Comparison of ENCODE assay signal across 9 mouse cellular contexts in genomic region chr10:79664131-79664665, GRCm38 (mm10). TPM values are rescaled to one million over a fixed set of nuclear protein-coding genes. Genes with fewer than 3 reads are reported as not detected.
DNase-seq lines count a peak whose midpoint lies in the region; ATAC-seq and TF ChIP-seq lines count a peak whose summit lies in the region.
"Had no signal": no experiment of that assay in that cellular context is flagged by ENCODE, and none has a peak within 500 bp of the region (broad histone marks: within the 10 kb centered on the region; RNA-seq: fewer than 3 reads in every experiment).

Gene Madcam1 (plus strand): TSS chr10:79664559.

- peak; percentile 65 for TF ChIP-seq CTCF in lung, adult 2 months (IDR thresholded peaks at IDR 0.05; ENCODE audit: insufficient read depth, low read length)

- peak; percentile 14; the same call in 1 of the 2 replicates for ATAC-seq in forebrain, embryonic 14.5 days
- peak; percentile 38 for ATAC-seq in kidney, embryonic 15.5 days (replicated peaks; ENCODE audit: low FRiP score)

- no peaks in the 10 kb centered on the region for H3K27me3 ChIP-seq in forebrain, embryonic 14.5 days (replicated peaks; ENCODE audit: control insufficient read depth, insufficient read depth, low read length)
- H3K27me3 ChIP-seq in kidney, embryonic 15.5 days, result no peaks in the 10 kb centered on the region

- DNase-seq in right cerebral cortex, adult 18-20 months, result peak; percentile 60
- no peak for DNase-seq in right cerebral cortex, postnatal 36 days (ENCODE audit: low spot score in 2 of 2)
- DNase-seq in c-Kit-positive CD71-positive TER-119-negative erythroid progenitor cells, embryonic 14.5 days (ENCODE audit: low read depth), result peak; percentile 55
- peak; percentile 65 for DNase-seq in forebrain, embryonic 14.5 days (ENCODE audit: low spot score)
- peak; percentile 72 for DNase-seq in lung, adult 2 months
- peak; percentile 80 for DNase-seq in retina, postnatal 1 day
- peak; percentile 88 for DNase-seq in thymus, postnatal 4 days

- no peak for TF ChIP-seq POLR2A in lung, adult 2 months (IDR thresholded peaks at IDR 0.05; ENCODE audit: borderline replicate concordance, extremely low read depth, low read depth, low read length)

- H3K9ac ChIP-seq in forebrain, embryonic 14.5 days (ENCODE audit: low read length), result no peak within 1 kb of the TSS
- H3K9ac ChIP-seq in kidney, embryonic 15.5 days, result no peak within 1 kb of the TSS

- 0 out of 2 replicates have a peak, but pooled peaks cover 3% of the 10 kb centered on the region for H3K4me1 ChIP-seq in forebrain, embryonic 14.5 days (ENCODE audit: control insufficient read depth, insufficient read depth, low read length)
- H3K4me1 ChIP-seq in kidney, embryonic 15.5 days, result peaks cover 19% of the 10 kb centered on the region
- no peaks in the 10 kb centered on the region for H3K4me1 ChIP-seq in lung, adult 2 months (ENCODE audit: control insufficient read depth, insufficient read depth, low read length)

- WGBS in forebrain, embryonic 14.5 days, result 6% methylated on average over 13 of the region's 13 CpGs
- WGBS in kidney, embryonic 15.5 days, result 9% methylated on average over 13 of the region's 13 CpGs
- WGBS in lung, adult 2 months, result 15% methylated on average over 13 of the region's 13 CpGs

- H3K27ac ChIP-seq in forebrain, embryonic 14.5 days (ENCODE audit: low read depth, low read length), result no peak within 1 kb of the TSS
- H3K27ac ChIP-seq in kidney, embryonic 15.5 days, result no peak within 1 kb of the TSS

- H3K9me3 ChIP-seq in forebrain, embryonic 14.5 days (replicated peaks; ENCODE audit: control insufficient read depth, low read length), result no peaks in the 10 kb centered on the region
- no peaks in the 10 kb centered on the region for H3K9me3 ChIP-seq in kidney, embryonic 15.5 days (replicated peaks)
- H3K9me3 ChIP-seq: megakaryocyte, embryonic 14.5 days had no signal

- no peak within 1 kb of the TSS for H3K4me2 ChIP-seq in forebrain, embryonic 14.5 days (ENCODE audit: low read length)
- H3K4me2 ChIP-seq in kidney, embryonic 15.5 days, result peak within 1 kb of the TSS; percentile 14; the same call in 1 of the 2 replicates

- H3K4me3 ChIP-seq in forebrain, embryonic 14.5 days (ENCODE audit: low read depth, low read length), result no peak within 1 kb of the TSS
- H3K4me3 ChIP-seq in kidney, embryonic 15.5 days (replicated peaks), result no peak within 1 kb of the TSS
- H3K4me3 ChIP-seq in lung, adult 2 months (replicated peaks; ENCODE audit: extremely low read depth, low read depth, low read length), result no peak within 1 kb of the TSS
- H3K4me3 ChIP-seq: megakaryocyte, embryonic 14.5 days had no signal

- H3K36me3 ChIP-seq in forebrain, embryonic 14.5 days (ENCODE audit: control insufficient read depth, insufficient read depth, low read length), result no peaks in the 10 kb centered on the region
- no peaks in the 10 kb centered on the region for H3K36me3 ChIP-seq in kidney, embryonic 15.5 days

RNA-seq across cellular contexts. Expression of gene Madcam1, which starts in this region (rescaled TPM):
- 1.1 and 1.2 TPM in 2 replicates for polyA plus RNA-seq in forebrain, embryonic 14.5 days (2014; fragmentation: Nextera tagmentation; extraction: Ambion mirVana)
- polyA plus RNA-seq in kidney, embryonic 15.5 days (2015; fragmentation: Nextera tagmentation; extraction: Ambion mirVana), result 2.7 and 2.8 TPM in 2 replicates
- 0.13 TPM in 1 of 2 replicates, not detected in the other for polyA plus RNA-seq in lung, adult 2 months (2012; rRNA removed)

Comparison
In these comparisons a context has a peak if more than half of its experiments do, and no peak if none do; other contexts are left out.
1. DNase-seq: peak in right cerebral cortex, adult 18-20 months (single experiment), c-Kit-positive CD71-positive TER-119-negative erythroid progenitor cells, embryonic 14.5 days (single experiment), forebrain, embryonic 14.5 days (single experiment), retina, postnatal 1 day (single experiment) and thymus, postnatal 4 days (single experiment); none in right cerebral cortex, postnatal 36 days (0 of 2).
2. Peak in DNase-seq in lung, adult 2 months; RNA of the gene not detected or under 1 TPM.